Mouse (Mus musculus) midbrain, embryonic 11.5 days (tissue): Measurements from ENCODE around the gene Slc12a3. TPM values are rescaled to one million over a fixed set of nuclear protein-coding genes. Genes with fewer than 3 reads are reported as not detected.
A peak's percentile ranks its signal among the peaks of the same experiment; 100 is the strongest.

Experiments
- ATAC-seq: fragments of 200-750 bp; cut with Nextera tagmentation; 2 replicates; pipeline ENCODE4 v1.8.0; 2017; ENCODE audit warnings: moderate TSS enrichment, moderate library complexity; ENCODE audit not compliant: low FRiP score
- DNase-seq: peaks from one replicate; pipeline ENCODE4 v3.0.0; 2015; ENCODE audit warnings: low spot score; ENCODE audit errors: missing footprints
- H3K27ac ChIP-seq: fragments of 300-500 bp; sonication (generic); 2 replicates; pipeline ENCODE4 v1.5.1; 2014; ENCODE audit warnings: low read depth, low read length
- H3K27me3 ChIP-seq: fragments of 300-500 bp; sonication (generic); 2 replicates; pipeline ENCODE4 v1.6.1; 2014; ENCODE audit warnings: mild to moderate bottlenecking, low read length, moderate library complexity, mixed read lengths; ENCODE audit not compliant: control insufficient read depth, insufficient read depth
- H3K36me3 ChIP-seq: fragments of 300-500 bp; sonication (generic); 2 replicates; pipeline ENCODE4 v1.6.1; 2014; ENCODE audit warnings: mild to moderate bottlenecking, low read length, moderate library complexity, mixed read lengths; ENCODE audit not compliant: control insufficient read depth, insufficient read depth
- H3K4me1 ChIP-seq: fragments of 300-500 bp; sonication (generic); 2 replicates; pipeline ENCODE4 v1.6.1; 2014; ENCODE audit warnings: low read length; ENCODE audit not compliant: control insufficient read depth, insufficient read depth
- H3K4me2 ChIP-seq: fragments of 300-500 bp; sonication (generic); 2 replicates; pipeline ENCODE4 v1.6.1; 2014; ENCODE audit warnings: mild to moderate bottlenecking, moderate library complexity
- H3K4me3 ChIP-seq: fragments of 300-500 bp; sonication (generic); 2 replicates; pipeline ENCODE4 v1.5.1; 2014; ENCODE audit warnings: low read depth, low read length
- H3K9ac ChIP-seq: fragments of 300-500 bp; sonication (generic); 2 replicates; pipeline ENCODE4 v1.6.1; 2014; ENCODE audit warnings: low read length
- H3K9me3 ChIP-seq: fragments of 300-500 bp; sonication (generic); 2 replicates; pipeline ENCODE4 v1.6.1; 2016; ENCODE audit warnings: low read length; ENCODE audit not compliant: control insufficient read depth
- WGBS: fragments of 180-500 bp; shearing (Covaris S2); extraction: QIAGEN DNeasy Blood & Tissue Kit; methylation state at CpG from one replicate; pipeline ENCODE4 v1.1.7; 2014; 5-methylcytosine and 5-hydroxymethylcytosine counted together
- polyA plus RNA-seq: library from polyadenylated mRNA; unstranded; fragments of >200 nt; fragmentation: Nextera tagmentation; extraction: Ambion mirVana; gene quantifications from 2 replicates; pipeline ENCODE4 v1.2.1, GENCODE M21; 2014

Slc12a3 gene
- polyA plus RNA-seq, 1 experiment from 2014 or later = not detected

DNA sequence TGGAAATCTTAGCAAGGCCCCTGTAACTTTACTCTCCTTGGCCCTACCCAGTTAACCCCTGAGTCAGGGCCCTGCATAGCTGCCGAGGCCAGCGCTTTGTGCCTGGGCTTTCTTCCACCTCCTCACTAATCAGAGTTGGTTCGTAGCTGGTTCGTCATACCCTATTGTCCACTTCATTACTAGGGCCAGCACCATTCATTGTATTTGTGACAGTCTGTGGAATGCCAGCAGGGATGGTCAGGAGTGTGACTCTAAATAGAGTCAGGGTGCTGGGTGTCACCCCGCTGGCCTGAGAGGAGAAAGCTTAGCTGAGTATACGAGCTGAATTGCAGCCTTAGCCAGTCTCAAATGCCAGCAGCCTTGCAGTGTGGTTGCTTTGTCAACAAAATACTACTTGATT, 31.9 kb upstream of the Slc12a3 start:
- Histone ChIP-seq H3K27ac (no peak overlapping the region), H3K27me3 (no peaks in the 10 kb centered on the region), H3K4me2 (no peak overlapping the region), H3K36me3 (0 out of 2 replicates have a peak, but pooled peaks cover 4% of the 10 kb centered on the region), H3K9ac (no peak overlapping the region), H3K4me3 (no peak overlapping the region), H3K9me3 (no peaks in the 10 kb centered on the region), H3K4me1 (no peaks in the 10 kb centered on the region)
- DNase-seq (no peak), ATAC-seq (no peak)
- 77% methylated on average over 6 of the region's 6 CpGs for WGBS

DNA sequence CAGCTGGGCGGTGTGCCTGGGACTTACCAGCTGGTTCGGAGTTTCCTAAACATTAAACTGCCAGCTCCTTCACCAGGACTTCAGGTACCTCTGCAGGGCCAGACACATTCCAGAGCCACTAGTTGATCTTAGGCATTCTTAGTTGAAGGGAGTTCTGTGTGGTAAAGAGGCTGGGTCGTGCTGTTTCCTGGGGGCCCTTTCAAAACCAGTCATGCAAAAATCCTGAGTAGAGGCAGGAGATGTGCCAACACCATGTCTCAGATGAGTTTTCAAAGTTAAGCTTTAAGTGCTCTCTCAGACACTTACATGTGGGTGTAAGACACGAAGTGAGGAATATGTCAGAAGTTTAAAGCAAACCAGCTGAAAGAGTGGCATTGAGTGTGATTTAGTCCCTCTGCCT, 28.2 kb upstream of the Slc12a3 start:
- no peaks in the 10 kb centered on the region for H3K4me1 ChIP-seq
- DNase-seq (no peak), ATAC-seq (no peak)
- no peaks in the 10 kb centered on the region for H3K9me3 ChIP-seq
- no peak overlapping the region for H3K27ac ChIP-seq
- H3K27me3 ChIP-seq = no peaks in the 10 kb centered on the region
- H3K36me3 ChIP-seq = peaks cover 11% of the 10 kb centered on the region; the same call in 1 of the 2 replicates
- no peak overlapping the region for H3K4me2 ChIP-seq
- WGBS = 78% methylated on average over 4 of the region's 4 CpGs
- no peak overlapping the region for H3K4me3 ChIP-seq
- no peak overlapping the region for H3K9ac ChIP-seq

DNA sequence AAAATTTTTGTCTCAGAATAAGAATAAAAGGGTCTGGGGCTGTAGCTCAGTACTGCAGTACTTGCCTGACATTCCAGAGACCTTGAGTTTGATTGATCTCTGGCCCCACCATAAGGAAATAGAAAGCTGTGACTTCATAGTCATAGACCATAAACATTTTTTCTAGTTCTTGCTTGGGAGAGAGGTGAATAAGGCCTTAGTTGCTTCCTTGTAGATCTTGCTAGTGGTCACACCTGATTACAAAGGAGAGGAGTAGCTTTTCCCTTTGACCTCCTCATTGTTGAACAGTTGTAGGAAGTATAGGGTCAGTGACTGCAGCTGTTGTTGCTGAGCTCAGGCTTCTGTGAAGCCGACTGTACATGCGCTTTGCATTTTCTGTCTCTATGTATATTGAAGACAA, 24.6 kb upstream of the Slc12a3 start:
- H3K9me3 ChIP-seq = no peaks in the 10 kb centered on the region
- DNase-seq (no peak), ATAC-seq (no peak)
- no peak overlapping the region for H3K4me2 ChIP-seq
- no peak overlapping the region for H3K27ac ChIP-seq
- H3K36me3 ChIP-seq = peaks cover 17% of the 10 kb centered on the region; the same call in 1 of the 2 replicates
- no peaks in the 10 kb centered on the region for H3K4me1 ChIP-seq
- H3K27me3 ChIP-seq = no peaks in the 10 kb centered on the region
- WGBS = 94% methylated on average over 2 of the region's 2 CpGs
- H3K4me3 ChIP-seq = no peak overlapping the region
- H3K9ac ChIP-seq = no peak overlapping the region

DNA sequence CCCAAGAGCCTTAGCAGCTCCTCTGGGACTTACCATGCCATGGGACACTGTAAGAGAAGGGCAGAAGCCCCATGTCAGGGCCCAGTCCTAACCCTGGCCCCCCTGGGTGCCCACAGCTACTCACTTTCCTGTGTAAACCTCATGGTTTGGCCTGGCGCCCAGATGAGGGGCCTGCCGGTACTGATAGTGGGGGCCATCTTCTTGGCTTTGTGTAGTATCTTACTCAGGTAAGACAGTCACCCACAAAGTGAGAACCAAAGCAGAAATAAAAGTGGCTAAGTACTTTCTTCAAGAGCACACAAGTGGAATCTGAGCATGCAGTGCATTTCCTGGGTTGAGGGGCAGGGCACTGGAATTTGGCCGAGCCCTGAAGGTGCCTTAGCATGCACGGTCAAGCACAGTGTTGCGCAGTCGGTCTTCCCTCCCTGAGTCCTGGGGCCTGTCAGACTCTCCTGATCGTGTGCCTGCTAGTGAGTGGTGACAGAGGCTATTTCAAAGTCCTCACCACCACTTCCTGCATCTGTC, 21.9 kb upstream of the Slc12a3 start:
- ATAC-seq (no peak), DNase-seq (no peak)
- WGBS = 93% methylated on average over 7 of the region's 7 CpGs
- Histone ChIP-seq H3K27me3 (no peaks in the 10 kb centered on the region), H3K9me3 (no peaks in the 10 kb centered on the region), H3K4me2 (no peak overlapping the region), H3K27ac (no peak overlapping the region), H3K4me1 (no peaks in the 10 kb centered on the region), H3K9ac (no peak overlapping the region), H3K4me3 (no peak overlapping the region), H3K36me3 (peaks cover 13% of the 10 kb centered on the region; the same call in 1 of the 2 replicates)

DNA sequence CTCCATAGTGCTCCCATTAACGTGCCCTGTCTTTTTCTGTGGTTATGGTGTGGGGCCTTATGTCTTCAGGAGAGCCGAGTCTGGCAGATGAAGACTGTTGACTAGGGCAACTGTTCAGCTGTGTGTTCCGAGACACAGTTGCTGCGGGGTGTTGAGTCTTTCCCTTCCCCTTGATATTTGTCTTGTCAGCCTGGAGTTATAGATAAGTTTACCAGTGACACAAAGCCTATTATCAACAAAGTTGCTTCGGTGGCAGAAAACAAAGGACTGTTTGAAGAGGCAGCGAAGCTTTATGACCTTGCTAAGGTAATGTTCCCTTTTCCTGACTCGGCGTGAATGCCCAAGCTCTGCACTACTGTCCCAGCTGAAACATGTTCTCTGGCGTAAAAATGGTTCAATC, 21.3 kb upstream of the Slc12a3 start:
- ATAC-seq = no peak
- Histone ChIP-seq H3K4me1 (no peaks in the 10 kb centered on the region), H3K27ac (no peak overlapping the region), H3K27me3 (no peaks in the 10 kb centered on the region), H3K4me3 (no peak overlapping the region), H3K9me3 (no peaks in the 10 kb centered on the region), H3K4me2 (no peak overlapping the region), H3K9ac (no peak overlapping the region), H3K36me3 (peaks cover 13% of the 10 kb centered on the region; the same call in 1 of the 2 replicates)
- WGBS = 92% methylated on average over 9 of the region's 9 CpGs
- DNase-seq = no peak

DNA sequence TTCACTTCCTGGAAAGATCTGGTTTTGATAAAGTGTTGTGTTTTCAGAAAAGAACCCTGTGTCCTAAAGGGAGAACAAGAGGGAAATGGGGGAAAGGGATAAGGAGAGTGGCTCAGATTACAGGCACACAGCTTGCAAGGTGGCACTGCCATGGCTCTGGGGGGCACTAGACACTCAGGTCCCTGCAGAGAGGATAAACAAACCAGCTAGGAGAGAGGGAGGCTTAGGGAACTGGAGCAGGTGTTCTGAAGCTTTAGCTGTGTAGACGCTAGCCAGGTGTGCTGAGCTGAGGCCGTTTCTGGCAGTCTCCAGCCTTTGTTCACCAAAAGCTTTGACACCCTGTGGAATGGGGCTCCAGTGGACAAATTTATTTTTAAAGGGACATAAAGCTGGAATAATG, 14.9 kb upstream of the Slc12a3 start:
- Histone ChIP-seq H3K27me3 (no peaks in the 10 kb centered on the region), H3K9ac (no peak overlapping the region), H3K36me3 (0 out of 2 replicates have a peak, but pooled peaks cover under 1% of the 10 kb centered on the region), H3K4me2 (no peak overlapping the region), H3K4me1 (no peaks in the 10 kb centered on the region), H3K4me3 (no peak overlapping the region), H3K27ac (no peak overlapping the region), H3K9me3 (no peaks in the 10 kb centered on the region)
- ATAC-seq = no peak
- 84% methylated on average over 2 of the region's 2 CpGs for WGBS
- no peak for DNase-seq

DNA sequence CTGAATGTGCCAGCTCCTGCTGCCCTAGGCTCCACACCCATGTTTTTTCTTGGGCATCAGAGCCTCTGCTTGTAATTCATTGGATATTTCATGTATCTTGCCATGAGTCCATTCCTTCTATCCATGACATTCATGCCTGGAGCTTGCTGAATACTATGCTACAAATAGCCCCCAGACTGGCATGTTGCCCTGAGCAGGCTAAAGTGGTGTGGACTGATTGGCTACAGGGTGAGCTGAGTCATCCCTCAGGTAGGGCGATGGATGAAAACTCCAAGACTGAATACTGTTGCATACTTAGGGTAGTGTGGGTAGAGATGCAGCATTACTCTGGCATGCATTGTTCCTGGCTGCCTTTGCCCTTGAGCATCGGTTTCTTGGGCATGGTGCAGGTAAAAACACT, 11.8 kb upstream of the Slc12a3 start:
- Histone ChIP-seq H3K36me3 (no peaks in the 10 kb centered on the region), H3K4me3 (no peak overlapping the region)

DNA sequence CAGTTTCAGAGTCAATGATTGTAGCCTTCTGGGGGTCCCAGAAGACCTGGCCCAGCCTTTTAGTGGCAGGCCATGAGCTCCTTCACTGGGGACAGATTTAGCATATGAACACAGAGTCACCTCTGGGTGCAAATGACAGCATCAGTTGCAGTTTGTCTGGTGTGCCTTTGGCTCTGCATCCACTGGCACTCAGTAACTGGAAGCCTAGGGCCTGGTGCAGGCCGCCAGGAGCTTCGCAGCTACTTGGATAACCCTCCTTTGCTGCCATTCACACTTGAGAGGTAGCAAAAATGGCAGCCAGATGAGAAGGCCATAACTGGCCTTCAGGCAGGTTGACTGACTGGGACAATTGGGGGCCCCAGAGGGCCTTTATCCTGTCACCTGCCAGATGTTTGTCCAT, 11.3 kb upstream of the Slc12a3 start:
- no peak for ATAC-seq

More for the DNA sequence above, 11.8 kb upstream of the Slc12a3 start:
- H3K4me1 ChIP-seq = no peaks in the 10 kb centered on the region
- H3K9me3 ChIP-seq = no peaks in the 10 kb centered on the region
- H3K27me3 ChIP-seq = no peaks in the 10 kb centered on the region
- no peak overlapping the region for H3K9ac ChIP-seq
- H3K27ac ChIP-seq = no peak overlapping the region
- WGBS = 97% methylated on average over 2 of the region's 2 CpGs
- no peak for ATAC-seq
- DNase-seq = no peak
- H3K4me2 ChIP-seq = no peak overlapping the region

DNA sequence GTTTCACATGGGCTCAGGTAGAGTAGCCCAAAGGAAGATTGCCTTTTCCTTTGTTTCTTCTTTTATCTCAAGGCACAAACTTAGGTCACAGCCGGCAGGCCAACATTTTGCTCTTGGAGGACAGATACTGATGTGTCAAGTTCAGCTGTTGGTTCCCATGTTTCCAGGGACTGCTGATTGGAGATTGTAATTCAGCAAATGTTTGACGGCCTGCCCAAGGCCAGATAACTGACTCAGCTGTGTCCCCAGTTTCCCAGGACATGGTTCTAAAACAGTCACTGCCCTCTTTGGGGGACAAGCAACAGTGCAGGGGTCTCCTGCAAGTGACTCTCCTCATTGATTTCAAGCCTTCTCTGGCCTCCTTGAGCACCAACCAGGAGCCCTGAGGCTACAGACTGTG, 9.0 kb upstream of the Slc12a3 start:
- ATAC-seq = no peak
- no peak for DNase-seq
- Histone ChIP-seq H3K4me3 (no peak overlapping the region), H3K4me1 (no peaks in the 10 kb centered on the region), H3K36me3 (no peaks in the 10 kb centered on the region), H3K9ac (no peak overlapping the region), H3K27me3 (no peaks in the 10 kb centered on the region), H3K27ac (no peak overlapping the region), H3K4me2 (no peak overlapping the region), H3K9me3 (no peaks in the 10 kb centered on the region)
- WGBS = 89% methylated on average over 2 of the region's 2 CpGs

More for the DNA sequence above, 11.3 kb upstream of the Slc12a3 start:
- H3K9me3 ChIP-seq = no peaks in the 10 kb centered on the region
- no peak overlapping the region for H3K4me3 ChIP-seq
- no peaks in the 10 kb centered on the region for H3K36me3 ChIP-seq
- WGBS = 95% methylated on average over 2 of the region's 2 CpGs
- no peaks in the 10 kb centered on the region for H3K4me1 ChIP-seq
- H3K4me2 ChIP-seq = no peak overlapping the region
- no peak overlapping the region for H3K27ac ChIP-seq
- H3K27me3 ChIP-seq = no peaks in the 10 kb centered on the region
- peak; percentile 44 for DNase-seq
- H3K9ac ChIP-seq = no peak overlapping the region
